Mouse (Mus musculus) c-Kit-negative CD71-positive TER-119-positive erythroid progenitor cells, embryonic 14.5 days (primary cell): ENCODE data around the gene Chmp2b.
A peak's percentile ranks its signal among the peaks of the same experiment; 100 is the strongest.

Experiments
- DNase-seq: peaks from one replicate; pipeline ENCODE4 v3.0.0-alpha.2; 2013; ENCODE audit warnings: low read depth, low spot score

Gene Chmp2b

GRCm38 (mm10) chr16:65561963-65562863 lies at the start of gene Chmp2b:
TSS of gene Chmp2b (minus strand) at chr16:65562726.
- DNase-seq, result peak; percentile 49

GRCm38 (mm10) chr16:65611678-65612077 lies 49.2 kb upstream of the Chmp2b start:
- DNase-seq, result no peak

- DNase-seq, result no peak
These were observed 38.3 kb upstream of the Chmp2b start for GRCm38 (mm10) chr16:65600798-65601197.

- no peak for DNase-seq
These were observed 23.8 kb upstream of the Chmp2b start for GRCm38 (mm10) chr16:65586111-65586865.

- DNase-seq, result no peak
These were observed 23.2 kb upstream of the Chmp2b start for GRCm38 (mm10) chr16:65585699-65586098.

GRCm38 (mm10) chr16:65577298-65578029 lies 14.9 kb upstream of the Chmp2b start:
- DNase-seq, result no peak

- no peak for DNase-seq
These were observed 6.3 kb upstream of the Chmp2b start for GRCm38 (mm10) chr16:65568853-65569252.

- no peak for DNase-seq
These were observed 2.4 kb upstream of the Chmp2b start for GRCm38 (mm10) chr16:65564951-65565350.

GRCm38 (mm10) chr16:65564306-65564705 lies 1.8 kb upstream of the Chmp2b start:
- no peak for DNase-seq

GRCm38 (mm10) chr16:65562864-65563206 lies 309 bp upstream of the Chmp2b start:
- no peak for DNase-seq

- no peak for DNase-seq
These were observed 1.2 kb downstream of the Chmp2b start for GRCm38 (mm10) chr16:65560996-65561962.

- DNase-seq, result no peak
These were observed 2.9 kb downstream of the Chmp2b start for GRCm38 (mm10) chr16:65559591-65559990.

- DNase-seq, result no peak
These were observed 5.2 kb downstream of the Chmp2b start for GRCm38 (mm10) chr16:65557369-65557768.

GRCm38 (mm10) chr16:65554267-65554666 lies 8.3 kb downstream of the Chmp2b start:
- DNase-seq, result no peak

GRCm38 (mm10) chr16:65550814-65551213 lies 11.7 kb downstream of the Chmp2b start:
- DNase-seq, result no peak

- no peak for DNase-seq
These were observed 13.6 kb downstream of the Chmp2b start for GRCm38 (mm10) chr16:65548960-65549359.

GRCm38 (mm10) chr16:65543676-65544293 lies 18.7 kb downstream of the Chmp2b start:
- DNase-seq, result no peak

GRCm38 (mm10) chr16:65533315-65533999 lies 29.1 kb downstream of the Chmp2b start:
- no peak for DNase-seq

- DNase-seq, result no peak
These were observed 30.9 kb downstream of the Chmp2b start for GRCm38 (mm10) chr16:65531663-65532062.

GRCm38 (mm10) chr16:65529589-65529988 lies 32.9 kb downstream of the Chmp2b start:
- DNase-seq, result no peak
